Mouse (Mus musculus) liver, postnatal 0 days (tissue): ENCODE measurements around the gene Aatf.

ENCODE experiments used
- CTCF ChIP-seq: sonication (generic); IDR thresholded peaks from 2 replicates; pipeline ENCODE4 v1.5.1; 2016; ENCODE audit warnings: antibody characterized with exemption, low read depth
- EP300 ChIP-seq: IDR thresholded peaks from 2 replicates; pipeline ENCODE4 v1.6.1; 2016; ENCODE audit warnings: antibody characterized with exemption, low read depth, mild to moderate bottlenecking

DNA sequence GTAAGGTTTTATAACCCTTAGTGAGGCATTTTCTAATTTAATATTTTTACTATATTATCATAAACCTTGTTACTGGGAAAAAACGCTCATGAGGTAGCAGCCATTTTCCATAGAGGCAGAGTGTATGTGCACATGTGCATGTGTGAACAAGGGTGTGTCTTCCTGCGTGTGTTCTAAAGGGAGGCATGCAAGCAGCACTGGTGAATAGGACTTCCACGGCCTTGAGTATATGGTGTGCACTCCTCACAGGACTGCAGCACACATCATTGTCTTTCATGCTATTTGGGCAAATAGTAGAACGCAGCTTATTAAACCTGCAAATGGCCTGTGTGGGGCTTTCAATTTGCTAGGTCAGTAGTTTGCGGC lies 86.7 kb downstream of the Aatf start:
- TF ChIP-seq EP300 (no peak), CTCF (no peak)
